Comparison of ENCODE assay signal across 15 mouse cellular contexts in the genomic region with DNA sequence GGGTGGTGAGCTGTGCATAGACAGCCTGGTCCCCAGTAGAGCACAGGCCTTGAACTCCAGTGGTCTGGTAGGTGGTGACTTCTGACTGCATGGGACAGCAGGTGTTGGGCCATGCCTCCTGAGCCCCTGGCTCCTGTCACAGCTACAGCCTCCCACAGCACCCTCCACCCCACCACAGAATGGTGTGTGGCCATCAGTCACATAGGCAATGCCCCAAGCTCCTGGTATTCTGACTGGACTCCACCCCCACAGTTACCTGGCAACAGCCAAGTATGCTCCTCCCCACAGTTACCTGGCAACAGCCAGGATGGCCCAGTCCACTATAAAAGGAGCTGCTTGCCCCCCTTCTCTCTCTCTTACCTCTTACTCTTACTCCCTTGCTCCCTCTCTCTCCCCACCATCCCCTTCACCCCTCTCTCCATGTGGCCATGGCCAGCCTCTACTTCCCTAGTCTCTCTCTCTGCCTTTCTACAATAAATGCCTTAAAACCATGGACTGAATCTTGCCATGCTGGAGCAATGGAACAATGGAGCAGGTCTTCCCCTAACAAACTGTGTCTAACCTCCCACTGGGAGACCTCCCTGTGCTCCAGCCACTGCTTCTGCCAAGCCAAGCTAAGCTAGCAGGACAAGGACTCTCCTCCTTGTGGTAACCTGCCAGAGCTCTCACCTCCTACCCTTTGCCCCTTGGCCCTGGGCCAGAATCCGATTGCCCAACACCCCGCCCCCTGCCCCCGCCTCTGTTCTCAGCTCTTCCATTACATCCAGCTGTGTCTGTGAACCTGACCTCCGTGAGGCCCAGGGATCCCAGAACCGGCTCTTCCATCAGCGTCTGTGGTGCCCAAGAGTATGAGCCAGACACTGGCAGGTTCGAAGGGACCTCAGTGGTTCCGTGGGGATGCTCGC. TPM values are rescaled to one million over a fixed set of nuclear protein-coding genes. Genes with fewer than 3 reads are reported as not detected.
A peak's percentile ranks its signal among the peaks of the same experiment; 100 is the strongest.
DNase-seq lines count a peak whose midpoint lies in the region; ATAC-seq and TF ChIP-seq lines count a peak whose summit lies in the region.
"Had no signal": no experiment of that assay in that cellular context is flagged by ENCODE, and none has a peak within 500 bp of the region (broad histone marks: within the 10 kb centered on the region; RNA-seq: fewer than 3 reads in every experiment).

No protein-coding gene starts in this region.

- no peak overlapping the region for H3K9ac ChIP-seq in kidney, embryonic 14.5 days (ENCODE audit: low read depth, low read length)
- no peak overlapping the region for H3K9ac ChIP-seq in hindbrain, embryonic 13.5 days
- no peak overlapping the region for H3K9ac ChIP-seq in liver, embryonic 16.5 days (ENCODE audit: low read depth, low read length)
- H3K9ac ChIP-seq in forebrain, embryonic 12.5 days, result no peak overlapping the region
- H3K9ac ChIP-seq: embryonic facial prominence, embryonic 12.5 days; lung, embryonic 15.5 days had no signal

- H3K4me3 ChIP-seq in kidney, embryonic 14.5 days (ENCODE audit: low read length), result no peak overlapping the region
- H3K4me3 ChIP-seq in hindbrain, embryonic 13.5 days, result no peak overlapping the region
- H3K4me3 ChIP-seq in kidney, adult 2 months (ENCODE audit: insufficient read depth, low read depth, low read length), result no peak overlapping the region
- H3K4me3 ChIP-seq in liver, embryonic 16.5 days (ENCODE audit: low read depth, low read length), result no peak overlapping the region
- H3K4me3 ChIP-seq in forebrain, embryonic 12.5 days (replicated peaks), result no peak overlapping the region
- H3K4me3 ChIP-seq: embryonic facial prominence, embryonic 12.5 days; lung, embryonic 15.5 days; myocyte had no signal

- H3K4me2 ChIP-seq in kidney, embryonic 14.5 days (replicated peaks; ENCODE audit: low read depth, low read length), result no peak overlapping the region
- H3K4me2 ChIP-seq in hindbrain, embryonic 13.5 days, result no peak overlapping the region
- H3K4me2 ChIP-seq in liver, embryonic 16.5 days (ENCODE audit: low read depth, low read length), result no peak overlapping the region
- H3K4me2 ChIP-seq in forebrain, embryonic 12.5 days, result no peak overlapping the region
- H3K4me2 ChIP-seq: embryonic facial prominence, embryonic 12.5 days; lung, embryonic 15.5 days had no signal

- 66% methylated on average over 9 of the region's 9 CpGs for WGBS in kidney, embryonic 14.5 days
- 57% methylated on average over 9 of the region's 9 CpGs for WGBS in hindbrain, embryonic 13.5 days
- WGBS in kidney, adult 2 months, result 62% methylated on average over 9 of the region's 9 CpGs
- WGBS in liver, embryonic 16.5 days (ENCODE audit: insufficient replicate concordance), result 51% methylated on average over 9 of the region's 9 CpGs
- 75% methylated on average over 9 of the region's 9 CpGs for WGBS in forebrain, embryonic 12.5 days

- ATAC-seq in kidney, embryonic 14.5 days (ENCODE audit: low FRiP score, low TSS enrichment), result no peak
- peak; percentile 52; the same call in 1 of the 2 replicates for ATAC-seq in hindbrain, embryonic 13.5 days (ENCODE audit: low FRiP score)
- ATAC-seq in liver, embryonic 16.5 days (ENCODE audit: low read depth), result peak; percentile 79
- ATAC-seq in monocyte, adult 5-6 weeks (replicated peaks; ENCODE audit: insufficient number of reproducible peaks, low FRiP score, low TSS enrichment, poor library complexity, severe bottlenecking), result no peak
- no peak; the same call in 1 of the 2 replicates for ATAC-seq in forebrain, embryonic 12.5 days (ENCODE audit: low FRiP score)

- no peaks in the 10 kb centered on the region for H3K27me3 ChIP-seq in kidney, embryonic 14.5 days (ENCODE audit: control insufficient read depth, insufficient read depth, low read length)
- no peaks in the 10 kb centered on the region for H3K27me3 ChIP-seq in hindbrain, embryonic 13.5 days
- no peaks in the 10 kb centered on the region for H3K27me3 ChIP-seq in kidney, adult 2 months (replicated peaks; ENCODE audit: control insufficient read depth, insufficient read depth, low read length)
- no peaks in the 10 kb centered on the region for H3K27me3 ChIP-seq in liver, embryonic 16.5 days (ENCODE audit: control insufficient read depth, insufficient read depth, low read depth, low read length)
- H3K27me3 ChIP-seq in forebrain, embryonic 12.5 days, result no peaks in the 10 kb centered on the region
- H3K27me3 ChIP-seq: embryonic facial prominence, embryonic 12.5 days; lung, embryonic 15.5 days had no signal

- H3K4me1 ChIP-seq in kidney, embryonic 14.5 days (ENCODE audit: control insufficient read depth, insufficient read depth, low read length), result no peaks in the 10 kb centered on the region
- peaks cover 8% of the 10 kb centered on the region; the same call in 1 of the 2 replicates for H3K4me1 ChIP-seq in hindbrain, embryonic 13.5 days (replicated peaks)
- H3K4me1 ChIP-seq in kidney, adult 2 months (ENCODE audit: control insufficient read depth, insufficient read depth, low read length), result no peaks in the 10 kb centered on the region
- H3K4me1 ChIP-seq in liver, embryonic 16.5 days (ENCODE audit: control insufficient read depth, low read depth, low read length), result no peaks in the 10 kb centered on the region
- H3K4me1 ChIP-seq in forebrain, embryonic 12.5 days, result peaks cover 3% of the 10 kb centered on the region; the same call in 1 of the 2 replicates
- H3K4me1 ChIP-seq: embryonic facial prominence, embryonic 12.5 days; lung, embryonic 15.5 days had no signal

- peak; percentile 9 for DNase-seq in kidney, adult 18-20 months
- peak; percentile 32 for DNase-seq in kidney, adult 2 months
- DNase-seq in right cerebral cortex, postnatal 14 days, result no peak
- DNase-seq: cerebellum, adult 11-12 months; heart, postnatal 14 days had no signal

- no peaks in the 10 kb centered on the region for H3K36me3 ChIP-seq in kidney, embryonic 14.5 days (ENCODE audit: control insufficient read depth, insufficient read depth, low read length)
- no peaks in the 10 kb centered on the region for H3K36me3 ChIP-seq in hindbrain, embryonic 13.5 days
- H3K36me3 ChIP-seq in kidney, adult 2 months (ENCODE audit: control insufficient read depth, insufficient read depth, low read length), result no peaks in the 10 kb centered on the region
- no peaks in the 10 kb centered on the region for H3K36me3 ChIP-seq in liver, embryonic 16.5 days (ENCODE audit: control insufficient read depth, insufficient read depth)
- no peaks in the 10 kb centered on the region for H3K36me3 ChIP-seq in forebrain, embryonic 12.5 days (replicated peaks)
- H3K36me3 ChIP-seq: embryonic facial prominence, embryonic 12.5 days; lung, embryonic 15.5 days had no signal

- H3K9me3 ChIP-seq in kidney, embryonic 14.5 days (ENCODE audit: control insufficient read depth, low read length), result no peaks in the 10 kb centered on the region
- H3K9me3 ChIP-seq in hindbrain, embryonic 13.5 days, result no peaks in the 10 kb centered on the region
- no peaks in the 10 kb centered on the region for H3K9me3 ChIP-seq in liver, embryonic 16.5 days (replicated peaks; ENCODE audit: control insufficient read depth, low read length)
- no peaks in the 10 kb centered on the region for H3K9me3 ChIP-seq in forebrain, embryonic 12.5 days
- H3K9me3 ChIP-seq: embryonic facial prominence, embryonic 12.5 days; lung, embryonic 15.5 days had no signal

- H3K27ac ChIP-seq in kidney, embryonic 14.5 days (ENCODE audit: low read depth, low read length), result no peak overlapping the region
- H3K27ac ChIP-seq in hindbrain, embryonic 13.5 days, result no peak overlapping the region
- no peak overlapping the region for H3K27ac ChIP-seq in kidney, adult 2 months (ENCODE audit: insufficient read depth, low read depth, low read length)
- H3K27ac ChIP-seq in liver, embryonic 16.5 days (ENCODE audit: low read length), result no peak overlapping the region
- H3K27ac ChIP-seq in forebrain, embryonic 12.5 days, result no peak overlapping the region
- H3K27ac ChIP-seq: embryonic facial prominence, embryonic 12.5 days; lung, embryonic 15.5 days had no signal

- TF ChIP-seq POLR2A in kidney, adult 2 months (IDR thresholded peaks at IDR 0.05; ENCODE audit: low read depth, low read length), result no peak

- TF ChIP-seq CTCF in kidney, adult 2 months (conservative IDR thresholded peaks at IDR 0.05; ENCODE audit: insufficient read depth, insufficient read length, low read depth, low read length), result no peak

RNA-seq across cellular contexts. Expression of a gene that starts 14.9 kb away (rescaled TPM):
- polyA plus RNA-seq in kidney, embryonic 14.5 days (2014; fragmentation: Nextera tagmentation; extraction: Ambion mirVana), result not detected in 2 replicates
- not detected in 2 replicates for polyA plus RNA-seq in hindbrain, embryonic 13.5 days (2015; fragmentation: Nextera tagmentation; extraction: Ambion mirVana)
- not detected in 2 replicates for polyA plus RNA-seq in kidney, adult 2 months (2012; rRNA removed)
- polyA plus RNA-seq in liver, embryonic 16.5 days (2015; fragmentation: Nextera tagmentation; extraction: Ambion mirVana), result not detected in 2 replicates
- total RNA-seq in monocyte, adult 5-6 weeks (2017), result not detected in 3 replicates
- not detected in 2 replicates for polyA plus RNA-seq in forebrain, embryonic 12.5 days (2016; fragmentation: Nextera tagmentation; extraction: Ambion mirVana)
- total RNA-seq: ES-E14; heart, postnatal 14 days; left cerebral cortex, adult 18-20 months had no signal
- polyA plus RNA-seq: embryonic facial prominence, embryonic 12.5 days; lung, embryonic 15.5 days; myocyte had no signal

Comparison
In these comparisons a context has a peak if more than half of its experiments do, and no peak if none do; other contexts are left out.
1. ATAC-seq: peak in hindbrain, embryonic 13.5 days (single experiment) and liver, embryonic 16.5 days (single experiment); none in kidney, embryonic 14.5 days (single experiment), monocyte, adult 5-6 weeks (single experiment) and forebrain, embryonic 12.5 days (single experiment).